Mouse (Mus musculus) urinary bladder, adult 2 months (tissue): ENCODE measurements around the gene Gm29582. TPM values are rescaled to one million over a fixed set of nuclear protein-coding genes. Genes with fewer than 3 reads are reported as not detected.
"Not testable (repeated sequence)": the region's sequence is repeated elsewhere in the genome, so short reads cannot be mapped to it uniquely, and the experiment has no call there.

Experiments
- DNase-seq: peaks from one replicate; pipeline ENCODE4 v3.0.0; 2022; ENCODE audit warnings: low spot score
- polyA plus RNA-seq: library from polyadenylated mRNA; depleted of rRNA; stranded (reverse); fragments of >200 nt; gene quantifications from 2 replicates; pipeline ENCODE4 v1.2.3, GENCODE M21; 2012; rRNA removed

Gm29582 gene
- not detected in 2 replicates for polyA plus RNA-seq

- DNase-seq = not testable (repeated sequence)
These were observed at the start of gene Gm29582 for GRCm38 (mm10) chrY:30738461-30738860. Gene Gm29582 (minus strand): TSS chrY:30738561.
